Mouse (Mus musculus): ENCODE results near the gene Rbm6.

Rbm6 gene

DNA sequence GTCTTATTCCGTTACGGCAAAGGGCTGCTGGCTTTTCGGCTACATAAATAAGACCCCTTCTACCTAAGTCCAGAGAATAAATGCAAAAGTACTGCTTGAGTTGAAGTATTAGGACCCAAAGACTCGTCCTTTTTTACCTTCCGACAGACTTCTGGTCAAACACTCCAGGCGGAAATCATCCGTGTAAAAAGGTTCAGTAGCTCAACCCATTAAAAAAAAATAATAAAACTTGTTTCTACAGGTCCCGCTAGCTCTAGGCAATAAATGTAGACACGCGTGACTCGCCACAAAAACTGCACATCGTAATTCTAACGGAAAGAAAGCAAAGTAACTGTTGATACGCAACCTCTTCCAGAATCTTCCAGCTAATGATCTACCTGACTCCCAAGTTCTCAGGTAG is at the start of gene Rbm6:
TSS of gene Rbm6 (minus strand) at position 101 of the 400 bp plus-strand sequence.
- DNase-seq (ENCODE audit: low spot score), result no peak

DNA sequence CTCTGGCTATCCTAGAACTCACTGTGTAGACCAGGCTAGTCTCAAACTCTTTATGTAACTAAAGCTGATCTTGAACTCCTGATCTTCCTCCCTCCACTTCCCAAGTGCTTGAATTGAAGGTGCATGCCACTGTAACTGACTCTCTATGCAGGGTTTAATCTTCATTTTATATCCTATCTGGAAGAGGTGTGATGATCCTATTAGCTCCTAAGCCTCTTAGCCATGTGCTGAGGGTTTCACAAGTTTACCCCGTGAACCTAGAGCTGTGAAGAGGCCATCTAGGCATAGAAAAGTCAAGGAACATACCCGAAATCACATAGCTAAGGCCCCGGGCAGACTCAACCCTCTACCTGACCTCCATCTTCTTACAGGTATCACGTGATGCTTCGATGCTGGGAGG is 46.4 kb upstream of the Rbm6 start:
- no peak for DNase-seq (ENCODE audit: low spot score)

DNA sequence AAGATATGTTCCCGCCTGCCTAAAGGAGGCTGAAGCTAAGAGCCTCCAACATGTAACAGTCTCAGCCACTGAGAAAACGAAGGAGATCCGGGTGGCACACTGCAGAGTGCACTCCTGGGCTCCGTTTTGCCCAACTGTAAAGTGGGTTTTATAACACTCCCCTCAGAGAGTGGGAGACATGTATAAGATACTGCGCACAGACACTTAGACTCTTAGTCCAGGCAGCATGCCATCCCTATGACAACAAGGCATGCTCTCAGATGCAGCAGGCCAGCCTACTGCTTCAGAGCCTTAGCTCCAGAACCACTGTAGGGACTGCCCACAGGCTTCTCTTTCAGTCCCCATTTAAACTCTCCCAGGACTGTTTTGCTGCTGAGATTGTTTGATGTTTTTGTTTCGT is 45.8 kb upstream of the Rbm6 start:
- no peak for DNase-seq (ENCODE audit: low spot score)

DNA sequence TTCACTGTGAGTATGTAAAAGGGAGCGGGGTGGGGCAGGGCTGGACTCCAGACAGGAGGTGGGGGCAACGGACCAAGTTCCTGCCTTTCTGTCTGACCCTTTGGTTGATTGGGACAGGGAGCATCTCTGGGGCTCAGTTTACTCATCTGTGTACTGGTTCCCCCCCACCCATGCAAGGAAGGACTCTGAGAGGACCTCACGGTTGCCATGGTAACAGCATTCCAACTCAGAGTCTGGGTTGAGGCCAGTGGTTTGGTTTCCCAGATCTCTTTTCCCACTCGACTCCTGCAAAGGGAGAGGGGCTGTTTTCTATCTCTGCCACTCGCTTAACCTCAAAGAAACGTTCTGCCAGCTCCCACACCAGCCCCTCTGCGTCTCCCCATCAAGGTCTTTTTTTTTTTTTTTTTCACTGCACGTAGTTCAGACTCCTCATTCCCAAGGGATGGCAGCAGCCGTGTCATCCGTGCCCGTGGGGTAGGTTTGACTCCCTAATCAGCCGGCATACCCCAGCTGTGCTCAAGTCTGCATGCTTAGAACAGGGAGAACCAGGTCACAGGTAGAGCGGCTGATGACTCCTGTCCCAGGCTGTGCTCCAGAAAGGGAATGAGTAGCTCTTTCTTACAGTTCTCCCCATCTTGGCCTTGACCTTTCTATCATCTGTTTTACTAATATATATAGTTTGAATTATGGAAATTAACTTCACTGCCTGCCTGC is 45.0 kb upstream of the Rbm6 start:
- no peak for DNase-seq (ENCODE audit: low spot score)

DNA sequence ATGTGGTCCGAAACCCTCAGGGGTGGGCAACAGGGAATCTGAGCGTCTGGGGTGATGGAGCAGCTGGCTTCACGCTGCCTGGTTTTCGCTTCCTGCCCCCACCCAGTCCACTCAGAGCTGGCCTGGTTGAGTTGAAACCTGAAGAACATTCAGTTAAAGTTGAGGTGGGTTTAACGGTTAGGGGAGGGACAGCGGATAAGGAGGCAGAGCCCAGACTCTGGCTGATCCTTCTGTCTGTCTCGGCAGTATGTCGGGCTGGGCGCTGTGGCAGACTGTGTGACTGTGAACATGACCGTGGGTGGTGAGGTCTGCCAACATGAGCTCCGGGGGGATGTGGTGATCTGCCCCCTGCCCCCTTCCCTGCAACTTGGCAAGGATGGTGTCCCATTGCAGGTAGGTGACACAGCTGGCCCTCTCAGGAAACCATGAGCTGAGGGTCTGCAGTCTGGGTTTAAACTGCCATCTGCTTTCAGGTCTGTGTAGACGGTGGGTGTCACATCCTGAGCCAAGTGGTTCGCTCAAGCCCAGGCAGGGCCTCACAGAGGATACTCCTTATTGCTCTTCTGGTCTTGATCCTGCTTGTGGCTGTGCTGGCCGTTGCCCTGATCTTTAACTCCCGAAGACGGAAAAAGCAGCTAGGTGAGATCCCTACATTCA is 41.9 kb upstream of the Rbm6 start:
- no peak for DNase-seq (ENCODE audit: low spot score)

DNA sequence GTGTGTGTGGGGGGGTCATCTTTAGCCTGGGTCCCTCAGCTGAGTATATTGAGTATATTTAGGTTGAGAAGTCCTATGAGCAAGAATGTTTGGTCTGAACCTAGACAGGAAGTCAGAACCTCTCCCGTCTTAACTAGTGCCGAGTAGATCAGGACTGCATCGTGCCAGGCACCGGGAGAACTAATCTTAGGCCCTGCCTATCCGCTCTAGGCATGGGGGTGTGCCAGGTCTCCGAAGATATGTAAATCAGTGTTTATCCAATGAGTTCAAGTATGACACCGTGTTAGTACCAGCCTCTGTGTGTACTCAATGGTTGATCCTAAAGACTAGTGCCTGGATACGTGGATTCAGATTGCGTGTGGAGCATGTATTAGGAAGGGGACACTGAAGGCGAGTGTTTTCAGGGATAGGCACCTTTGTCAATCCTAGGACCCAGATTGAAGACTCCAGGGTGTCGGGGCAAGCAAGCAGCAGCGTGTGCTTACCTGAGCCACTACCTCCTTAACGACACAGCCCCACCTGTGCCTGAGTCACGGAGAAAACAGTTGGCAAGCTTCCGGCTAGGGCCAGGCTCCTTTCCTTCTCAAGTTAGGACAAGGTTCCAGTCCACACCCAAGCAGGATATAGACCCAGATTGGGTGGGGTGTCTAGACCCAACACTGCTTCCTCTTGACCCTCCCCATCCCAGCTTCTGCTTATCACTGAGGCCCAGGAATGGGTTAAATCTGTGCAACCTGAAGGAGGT is 37.2 kb upstream of the Rbm6 start:
- DNase-seq (ENCODE audit: low spot score), result no peak

DNA sequence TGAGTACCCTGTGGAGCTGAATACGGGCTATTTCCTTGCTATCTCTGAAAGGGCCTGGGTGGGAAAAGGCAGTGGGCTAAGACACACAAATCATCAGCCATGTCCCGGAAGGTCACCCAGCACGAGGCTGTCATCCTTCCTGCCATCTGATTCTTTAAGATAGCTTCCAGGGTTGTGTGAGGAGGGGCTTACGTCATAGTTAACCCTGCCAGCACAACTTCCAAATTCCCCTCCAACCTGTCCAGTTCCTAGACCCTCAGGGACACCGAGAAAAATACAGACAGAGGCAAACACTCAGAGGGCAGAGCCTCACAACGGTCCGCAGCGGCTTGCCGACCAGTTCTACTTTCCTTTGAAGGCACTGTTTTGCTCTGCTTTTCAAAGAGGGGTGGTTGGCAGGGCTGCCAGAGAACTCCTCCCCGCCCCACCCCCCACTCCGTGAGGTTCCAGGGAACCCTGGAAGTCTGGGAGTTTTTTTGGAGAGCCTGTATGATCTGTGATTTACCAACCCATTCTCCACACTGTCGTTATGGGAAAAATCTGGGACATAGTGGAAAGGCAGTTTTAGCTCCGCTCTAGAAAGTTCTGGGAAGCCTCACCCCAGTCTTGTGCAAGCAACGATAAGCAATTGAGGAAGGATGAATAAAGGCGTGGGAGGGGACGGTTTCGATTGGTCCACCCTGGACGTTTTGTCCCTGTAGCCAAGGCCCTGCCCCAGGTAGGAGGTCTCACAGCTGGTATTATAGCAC is 35.5 kb upstream of the Rbm6 start:
- no peak for DNase-seq (ENCODE audit: low spot score)

DNA sequence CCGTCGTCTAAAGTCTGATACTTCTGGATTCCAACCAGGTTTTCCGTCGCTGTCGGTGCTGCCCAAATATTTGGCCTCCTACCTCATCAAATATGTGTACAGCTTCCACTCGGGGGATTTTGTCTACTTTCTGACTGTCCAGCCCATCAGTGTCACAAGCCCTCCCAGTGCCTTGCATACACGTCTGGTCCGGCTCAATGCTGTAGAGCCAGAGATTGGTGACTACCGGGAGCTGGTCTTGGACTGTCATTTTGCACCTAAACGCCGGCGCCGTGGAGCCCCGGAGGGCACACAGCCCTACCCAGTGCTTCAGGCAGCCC is 34.7 kb upstream of the Rbm6 start:
- DNase-seq (ENCODE audit: low spot score), result no peak

DNA sequence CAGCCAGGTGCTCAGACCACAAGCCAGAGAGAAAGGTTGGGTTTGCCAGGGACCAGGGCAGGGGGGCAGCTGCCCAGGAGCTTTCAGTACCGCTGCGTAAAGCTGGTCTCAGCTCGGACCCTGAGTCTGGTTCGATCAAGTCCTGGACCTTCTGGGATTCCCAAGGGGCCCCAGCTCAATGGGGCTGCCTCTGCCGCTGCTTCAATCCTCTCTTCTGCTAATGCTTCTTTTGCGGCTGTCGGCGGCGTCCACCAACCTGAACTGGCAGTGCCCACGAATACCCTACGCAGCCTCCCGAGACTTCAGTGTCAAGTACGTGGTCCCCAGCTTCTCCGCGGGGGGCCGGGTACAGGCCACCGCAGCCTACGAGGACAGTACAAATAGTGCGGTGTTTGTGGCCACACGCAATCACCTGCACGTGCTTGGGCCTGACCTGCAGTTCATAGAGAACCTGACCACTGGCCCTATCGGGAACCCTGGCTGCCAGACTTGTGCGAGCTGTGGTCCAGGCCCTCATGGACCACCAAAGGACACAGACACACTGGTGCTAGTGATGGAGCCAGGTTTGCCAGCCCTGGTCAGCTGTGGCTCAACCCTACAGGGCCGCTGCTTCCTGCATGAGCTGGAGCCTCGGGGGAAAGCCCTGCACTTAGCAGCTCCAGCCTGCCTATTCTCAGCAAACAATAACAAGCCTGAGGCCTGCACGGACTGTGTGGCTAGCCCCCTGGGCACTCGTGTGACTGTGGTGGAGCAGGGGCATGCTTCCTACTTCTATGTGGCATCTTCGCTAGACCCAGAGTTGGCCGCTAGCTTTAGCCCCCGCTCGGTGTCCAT is 34.1 kb upstream of the Rbm6 start:
- DNase-seq (ENCODE audit: low spot score), result no peak

DNA sequence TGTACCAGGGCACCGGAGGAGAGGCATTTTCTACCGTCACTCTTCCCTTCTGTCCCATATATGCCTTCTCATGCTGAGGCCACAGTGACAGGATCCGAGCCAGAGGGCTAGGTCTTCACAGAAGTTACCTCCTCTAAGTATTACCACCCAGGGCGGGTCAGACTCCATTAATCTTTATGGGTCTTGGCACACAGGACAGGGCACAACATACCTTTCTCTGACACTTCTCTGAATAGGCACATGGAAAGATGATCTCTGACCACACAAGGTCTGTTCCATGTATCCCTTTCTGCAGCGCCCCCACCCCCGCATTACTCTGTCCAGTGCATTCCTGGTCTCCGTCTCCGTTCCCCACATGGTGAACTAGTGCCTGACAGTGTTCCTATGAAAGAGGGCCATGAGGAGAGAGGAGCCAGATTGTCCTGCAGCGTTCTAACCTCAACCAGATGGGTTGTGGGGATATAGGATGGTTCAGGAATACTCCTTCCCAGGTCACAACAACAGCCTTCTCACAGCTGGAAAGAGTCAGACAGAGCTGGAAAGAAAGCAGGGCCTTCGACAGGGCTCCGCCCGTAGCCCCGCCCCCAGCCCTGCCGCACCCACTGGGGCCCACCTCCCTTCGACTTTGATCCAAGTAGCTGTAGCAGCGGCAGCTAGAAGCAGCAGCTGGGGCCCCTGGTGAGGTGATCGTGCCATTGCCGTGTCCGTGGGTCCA is 33.4 kb upstream of the Rbm6 start, which contains the start of gene Mst1r:
TSS of gene Mst1r (plus strand) at position 622 of the 715 bp plus-strand sequence.
- no peak for DNase-seq (ENCODE audit: low spot score)

DNA sequence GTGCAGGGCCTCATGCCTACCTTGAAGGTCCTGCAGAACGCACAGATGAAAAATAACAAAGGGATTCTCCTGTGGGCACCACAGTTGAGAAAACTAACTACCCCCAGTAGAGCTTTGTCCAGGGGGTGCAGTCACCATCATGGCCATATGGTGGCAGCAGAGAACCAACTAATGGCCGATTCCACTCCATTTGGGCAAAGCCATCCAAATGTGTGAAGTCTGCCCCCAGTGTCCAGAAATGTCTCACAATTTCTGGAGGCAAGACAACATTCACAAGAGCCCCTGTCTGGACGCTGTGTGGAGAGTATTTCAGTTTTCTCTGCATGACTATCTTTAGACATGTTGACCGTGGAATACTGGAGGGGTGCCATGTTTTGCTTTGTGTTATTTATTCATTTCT is 31.7 kb upstream of the Rbm6 start:
- no peak for DNase-seq (ENCODE audit: low spot score)

DNA sequence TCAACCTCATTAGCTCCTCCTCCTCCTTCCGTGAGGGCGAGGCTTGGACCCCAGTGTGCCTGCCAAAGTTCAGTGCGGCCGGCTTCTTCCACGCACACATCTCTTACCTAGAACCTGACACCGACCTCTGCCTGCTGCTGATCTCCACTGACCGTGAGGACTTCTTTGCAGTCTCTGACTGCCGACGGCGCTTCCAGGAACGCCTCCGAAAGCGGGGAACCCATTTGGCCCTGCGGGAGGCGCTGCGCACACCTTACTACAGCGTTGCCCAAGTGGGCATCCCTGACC is 28.5 kb upstream of the Rbm6 start:
- DNase-seq (ENCODE audit: low spot score), result no peak

DNA sequence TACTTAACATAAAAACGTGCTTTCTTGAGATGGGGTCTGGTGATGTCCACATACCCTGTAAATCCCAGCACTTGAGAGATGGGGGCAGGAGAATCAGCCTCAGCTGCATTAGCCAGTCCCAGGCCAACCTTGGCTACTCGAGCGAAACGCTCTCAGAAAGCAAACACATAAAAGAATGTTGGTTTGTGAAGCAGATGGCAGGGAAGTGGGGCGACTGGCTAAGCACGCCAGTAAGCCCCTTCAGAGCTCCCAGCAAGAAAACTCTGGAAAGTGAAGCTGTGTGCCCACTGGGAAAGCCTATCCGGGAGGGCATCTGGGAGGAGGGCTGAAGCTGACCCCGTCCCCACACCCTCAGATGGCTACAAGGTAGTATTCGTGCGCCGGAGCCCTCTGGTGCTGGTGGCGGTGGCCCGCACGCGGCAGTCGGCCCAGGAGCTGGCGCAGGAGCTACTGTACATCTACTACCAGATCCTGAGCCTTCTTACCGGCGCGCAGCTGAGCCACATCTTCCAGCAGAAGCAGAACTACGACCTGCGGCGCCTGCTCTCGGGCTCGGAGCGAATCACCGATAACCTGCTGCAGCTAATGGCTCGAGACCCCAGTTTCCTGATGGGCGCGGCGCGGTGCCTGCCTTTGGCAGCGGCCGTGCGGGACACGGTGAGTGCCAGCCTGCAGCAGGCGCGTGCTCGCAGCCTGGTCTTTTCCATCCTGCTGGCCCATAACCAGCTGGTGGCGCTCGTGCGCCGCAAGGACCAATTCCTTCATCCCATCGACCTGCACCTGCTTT is 28.0 kb upstream of the Rbm6 start:
- no peak for DNase-seq (ENCODE audit: low spot score)

DNA sequence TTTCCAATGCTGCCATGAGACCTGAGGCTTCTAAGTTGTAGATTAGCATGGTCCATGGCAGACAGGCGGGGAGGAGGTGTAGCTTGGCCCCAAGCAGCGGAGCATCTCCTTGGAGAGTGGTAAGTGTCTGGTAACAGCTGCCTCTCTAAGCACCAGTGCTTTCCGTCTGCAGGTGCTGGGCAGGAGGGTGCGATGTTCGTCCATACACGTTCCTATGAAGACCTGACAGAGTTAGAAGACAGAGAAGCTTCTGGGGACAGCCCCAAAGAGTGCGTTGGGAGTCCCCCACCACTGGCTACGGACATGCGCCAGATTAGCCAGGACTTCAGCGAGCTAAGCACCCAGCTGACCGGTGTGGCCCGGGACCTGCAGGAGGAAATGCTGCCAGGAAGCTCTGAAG is 26.8 kb upstream of the Rbm6 start:
- no peak for DNase-seq (ENCODE audit: low spot score)

DNA sequence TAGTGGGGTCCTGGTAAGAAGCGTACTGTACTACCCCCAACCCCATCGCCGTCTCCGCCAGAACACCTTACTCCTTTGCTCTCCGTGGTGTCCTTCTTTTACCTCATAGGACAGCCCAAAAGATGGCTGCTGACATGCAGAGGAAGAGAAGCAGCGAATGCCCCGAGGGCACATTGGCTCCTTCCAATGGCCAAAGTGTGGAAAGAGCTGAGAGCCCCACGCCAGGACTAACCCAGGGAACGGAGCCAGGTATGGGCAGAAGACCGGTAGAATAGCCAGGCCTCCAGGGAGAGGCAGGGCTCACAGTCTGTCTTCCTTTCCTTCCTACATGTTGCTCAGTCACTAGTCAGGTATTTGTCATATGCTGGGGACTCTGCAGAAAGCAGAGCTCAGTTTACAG is 25.5 kb upstream of the Rbm6 start:
- no peak for DNase-seq (ENCODE audit: low spot score)

DNA sequence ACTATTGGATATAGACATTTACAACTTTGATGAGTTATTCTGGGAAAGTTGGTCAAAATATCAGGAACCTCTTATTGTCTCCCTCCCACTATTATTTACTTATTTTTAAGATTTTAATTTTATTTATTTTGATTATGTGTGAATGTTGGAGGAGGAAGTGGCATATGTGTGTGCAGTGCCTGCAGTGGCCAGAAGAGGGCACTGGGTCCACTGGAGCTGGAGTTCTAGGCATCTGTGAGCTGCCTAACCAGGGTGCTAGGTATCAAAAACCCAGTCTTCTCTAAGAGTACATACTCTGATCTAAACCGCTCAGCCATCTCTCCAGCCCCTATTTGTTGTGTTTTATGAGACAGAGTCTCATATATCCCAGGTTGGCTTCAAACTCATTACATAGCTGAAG is 18.0 kb upstream of the Rbm6 start:
- no peak for DNase-seq (ENCODE audit: low spot score)

DNA sequence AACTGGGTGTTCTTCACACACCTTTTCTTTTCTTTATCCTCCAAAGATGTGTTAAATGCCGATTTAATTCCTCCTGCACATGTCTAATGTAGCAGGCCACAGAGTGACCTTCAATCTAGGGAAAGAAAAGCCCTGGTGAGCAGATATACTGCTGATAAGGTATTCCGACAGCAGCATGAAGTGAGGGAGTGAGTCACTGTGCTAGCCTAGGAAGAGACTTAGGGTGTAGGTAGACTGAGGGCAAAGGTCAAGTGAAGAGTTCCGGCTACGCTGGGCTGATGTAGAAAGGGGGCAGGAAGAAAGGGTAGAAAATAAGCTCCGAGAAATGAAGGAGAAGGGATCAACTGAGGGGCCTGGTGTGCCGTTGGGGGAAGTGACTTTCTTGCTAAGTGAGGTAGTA is 17.2 kb upstream of the Rbm6 start:
- no peak for DNase-seq (ENCODE audit: low spot score)

DNA sequence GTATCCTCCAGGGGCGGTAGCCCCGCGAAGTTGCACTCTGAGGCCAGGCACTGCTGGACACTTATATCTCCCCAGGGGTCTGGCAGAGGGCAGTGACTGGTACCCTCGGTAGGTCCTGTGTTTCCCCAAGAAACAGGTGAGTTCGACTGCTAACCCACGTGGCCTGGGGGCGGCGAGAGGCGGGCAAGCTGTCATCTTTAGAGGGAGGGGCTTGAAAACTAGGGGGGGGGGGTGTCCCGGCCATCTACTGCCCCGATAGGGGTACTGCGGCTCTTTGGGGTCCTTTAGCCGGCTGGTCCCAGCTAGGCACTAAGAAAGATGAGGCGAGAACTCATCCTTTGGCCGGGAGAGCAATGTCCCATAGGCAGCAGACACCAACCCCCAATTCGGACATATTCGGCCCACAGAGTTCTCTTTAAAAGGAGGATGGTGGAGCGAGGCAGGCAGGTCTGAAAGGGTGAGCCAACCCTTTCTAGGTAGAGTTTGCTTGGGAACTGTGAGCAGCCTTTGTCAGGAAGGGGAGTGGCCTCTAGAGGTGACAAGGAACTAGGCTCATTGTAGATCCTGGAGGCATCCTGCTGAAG is 15.3 kb upstream of the Rbm6 start:
- no peak for DNase-seq (ENCODE audit: low spot score)

DNA sequence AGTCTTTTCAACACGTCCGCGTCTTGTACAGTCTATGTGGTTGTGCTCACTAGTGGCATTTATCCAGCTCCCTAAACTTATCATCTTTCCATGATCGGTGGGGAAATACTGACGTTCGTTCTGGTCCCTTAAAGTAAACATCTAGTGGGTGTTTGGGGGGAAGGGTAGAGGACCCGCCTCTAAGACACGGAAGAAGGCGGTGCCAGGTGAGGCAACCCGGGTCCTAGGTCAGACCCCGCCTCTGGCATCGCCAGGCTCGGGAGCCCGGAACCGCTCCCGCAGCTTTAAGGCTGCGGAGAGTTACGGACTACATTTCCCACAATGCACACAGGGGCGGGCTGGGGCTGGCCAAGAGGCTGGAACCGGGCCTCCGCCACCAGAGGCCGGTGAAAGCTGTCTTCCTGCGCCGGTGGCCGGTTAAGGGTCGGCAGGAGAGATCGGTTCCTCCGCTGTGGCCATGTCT is 14.8 kb upstream of the Rbm6 start, which contains the start of gene Mon1a:
TSS of gene Mon1a (plus strand) at position 348 of the 463 bp plus-strand sequence.
- DNase-seq (ENCODE audit: low spot score), result no peak

DNA sequence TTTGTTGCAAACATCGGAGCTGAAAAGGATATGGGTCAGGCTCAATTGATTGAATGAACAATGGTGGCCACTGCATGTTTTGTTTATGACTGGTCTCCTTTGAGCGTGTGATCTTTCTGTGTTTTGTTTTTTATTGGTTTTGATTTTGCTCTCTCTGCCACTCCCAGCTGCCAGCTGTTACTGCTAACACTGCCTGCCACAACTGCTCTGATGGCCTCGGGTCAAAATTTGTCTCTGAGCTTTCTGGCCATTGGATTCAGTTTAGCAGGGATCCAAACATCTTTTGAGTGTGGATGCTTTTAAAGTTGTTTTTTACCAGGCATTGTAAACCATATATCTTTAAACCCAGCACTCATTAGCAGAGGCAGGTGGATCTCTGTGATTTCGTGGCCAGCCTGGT is 7.4 kb upstream of the Rbm6 start:
- no peak for DNase-seq (ENCODE audit: low spot score)
